Mouse (Mus musculus): ENCODE results near the gene Dok4. TPM values are rescaled to one million over a fixed set of nuclear protein-coding genes. Genes with fewer than 3 reads are reported as not detected.

Dok4 gene
- polyA plus RNA-seq (2012) = 1.3 and 2.1 TPM in 2 replicates

DNA sequence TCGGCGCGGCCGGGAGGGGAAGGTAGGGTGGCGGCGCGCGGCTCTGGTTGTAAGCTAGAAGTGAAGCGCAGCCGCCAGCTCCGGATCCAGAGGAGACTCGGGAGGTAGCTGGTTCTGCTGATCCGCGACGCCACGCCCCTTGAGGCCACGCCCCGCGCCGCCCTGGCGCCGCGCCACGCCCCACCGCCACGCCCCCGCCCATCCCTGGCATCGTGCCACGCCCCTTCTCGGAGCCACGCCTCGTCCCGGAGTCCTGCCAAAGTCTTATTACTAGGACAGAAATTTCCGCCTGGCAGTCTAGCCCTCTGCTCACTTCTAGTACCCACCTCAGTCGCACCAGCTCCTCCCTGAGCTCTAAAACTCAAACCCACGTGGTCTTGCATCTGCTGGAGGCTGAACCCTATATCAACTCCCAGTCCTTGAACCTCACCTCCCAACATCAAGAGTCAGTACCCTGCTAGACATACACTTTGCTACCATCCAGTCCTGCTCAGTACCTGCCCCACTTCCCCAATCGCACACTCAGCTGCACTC lies at the start of gene Dok4:
Dok4 (minus strand) TSS at position 134 of the 534 bp plus-strand sequence.

DNA sequence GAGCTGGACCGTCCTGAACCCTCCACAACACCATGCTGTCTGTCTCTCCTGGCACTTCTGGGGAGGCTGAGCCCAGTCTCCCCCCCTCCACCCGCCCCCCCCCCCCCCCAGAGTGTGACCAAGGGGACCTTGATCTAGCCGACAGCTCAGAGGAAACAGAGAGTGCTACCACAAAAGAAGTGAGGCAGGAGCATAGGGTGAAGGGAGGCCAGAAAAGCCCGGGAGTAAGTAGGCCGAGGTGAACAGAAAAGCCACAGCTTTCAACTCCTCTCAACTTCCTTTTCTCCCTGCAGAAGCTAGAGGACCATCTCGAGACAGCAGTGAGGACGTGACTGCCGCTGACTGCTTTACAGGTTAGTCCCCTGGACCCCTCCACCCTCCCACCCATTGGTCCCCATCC lies 47.3 kb upstream of the Dok4 start, which contains the start of gene Adgrg5:
Adgrg5 (plus strand) TSS at position 290 of the 400 bp plus-strand sequence.

DNA sequence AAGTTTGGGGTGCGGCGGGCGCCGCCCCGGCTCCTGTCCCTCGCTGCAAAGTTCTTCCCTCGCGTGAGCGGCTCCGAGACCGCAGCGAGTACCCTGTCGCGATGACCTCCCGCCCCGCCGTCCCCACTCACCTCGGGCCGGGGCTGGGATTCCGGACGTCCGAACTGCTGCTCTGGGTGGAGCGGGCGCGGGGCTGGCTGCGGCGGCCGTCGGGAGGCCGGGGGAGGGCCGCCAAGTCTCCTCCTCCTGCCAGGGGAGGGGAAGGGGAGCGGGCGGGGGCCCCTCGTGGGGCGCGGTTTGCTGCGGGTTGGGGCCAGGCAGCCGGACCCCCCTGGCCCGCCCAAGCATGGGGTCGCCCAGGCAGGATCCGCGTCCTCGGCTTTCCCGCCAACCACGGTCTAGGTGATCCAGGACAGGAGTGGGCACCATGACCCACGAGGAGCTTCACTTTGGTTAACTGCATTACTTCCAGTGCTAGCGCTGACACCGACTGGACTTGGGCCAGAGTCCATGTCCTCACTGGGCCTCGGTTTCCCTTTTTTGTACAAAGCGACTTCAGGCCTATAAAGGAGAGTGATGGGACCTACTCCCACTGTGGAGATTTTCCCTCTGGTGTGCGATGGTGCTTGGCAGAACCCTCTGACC lies 41.8 kb upstream of the Dok4 start, which contains the start of gene Ccdc102a:
Ccdc102a (minus strand) TSS at position 248 of the 645 bp plus-strand sequence.

DNA sequence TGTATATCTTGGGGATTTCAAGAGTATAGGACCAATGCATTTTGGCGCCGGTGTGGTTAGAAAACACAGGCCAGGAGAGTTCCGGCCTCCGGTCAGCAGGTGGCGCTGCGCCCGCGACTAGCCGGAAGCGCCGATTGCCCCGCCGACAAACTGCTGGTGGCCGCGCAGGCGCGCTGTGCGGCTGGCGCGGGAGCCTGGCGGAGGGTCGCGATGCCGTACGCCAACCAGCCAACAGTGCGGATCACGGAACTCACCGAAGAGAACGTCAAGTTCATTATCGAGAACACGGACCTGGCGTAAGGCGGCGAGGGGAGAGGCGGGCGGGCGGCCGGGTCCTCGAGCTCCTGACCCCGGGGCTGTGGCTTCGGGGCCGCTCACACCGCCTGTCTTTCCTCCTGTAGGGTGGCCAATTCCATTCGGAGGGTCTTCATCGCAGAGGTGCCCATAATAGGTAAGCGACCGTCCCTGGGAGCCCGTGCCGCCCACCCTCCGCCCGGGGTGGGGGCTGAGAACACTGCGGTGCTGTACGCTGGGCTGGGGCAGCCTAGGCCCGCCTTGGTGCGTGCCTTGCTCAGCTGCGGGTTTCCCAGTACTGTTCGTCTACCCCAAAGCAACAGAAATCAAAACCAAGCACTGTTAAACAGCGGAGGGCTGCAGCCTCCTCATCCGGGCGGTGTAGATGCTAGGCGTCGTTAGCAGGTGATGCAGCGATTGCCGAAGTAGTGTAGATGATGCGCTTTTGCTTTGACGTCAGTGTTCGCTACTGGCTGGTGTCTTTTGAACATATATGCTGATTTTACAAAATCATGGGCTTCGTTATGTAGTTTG lies 18.6 kb downstream of the Dok4 start, which contains the start of gene Polr2c:
Polr2c (plus strand) TSS at position 105 of the 828 bp plus-strand sequence.

DNA sequence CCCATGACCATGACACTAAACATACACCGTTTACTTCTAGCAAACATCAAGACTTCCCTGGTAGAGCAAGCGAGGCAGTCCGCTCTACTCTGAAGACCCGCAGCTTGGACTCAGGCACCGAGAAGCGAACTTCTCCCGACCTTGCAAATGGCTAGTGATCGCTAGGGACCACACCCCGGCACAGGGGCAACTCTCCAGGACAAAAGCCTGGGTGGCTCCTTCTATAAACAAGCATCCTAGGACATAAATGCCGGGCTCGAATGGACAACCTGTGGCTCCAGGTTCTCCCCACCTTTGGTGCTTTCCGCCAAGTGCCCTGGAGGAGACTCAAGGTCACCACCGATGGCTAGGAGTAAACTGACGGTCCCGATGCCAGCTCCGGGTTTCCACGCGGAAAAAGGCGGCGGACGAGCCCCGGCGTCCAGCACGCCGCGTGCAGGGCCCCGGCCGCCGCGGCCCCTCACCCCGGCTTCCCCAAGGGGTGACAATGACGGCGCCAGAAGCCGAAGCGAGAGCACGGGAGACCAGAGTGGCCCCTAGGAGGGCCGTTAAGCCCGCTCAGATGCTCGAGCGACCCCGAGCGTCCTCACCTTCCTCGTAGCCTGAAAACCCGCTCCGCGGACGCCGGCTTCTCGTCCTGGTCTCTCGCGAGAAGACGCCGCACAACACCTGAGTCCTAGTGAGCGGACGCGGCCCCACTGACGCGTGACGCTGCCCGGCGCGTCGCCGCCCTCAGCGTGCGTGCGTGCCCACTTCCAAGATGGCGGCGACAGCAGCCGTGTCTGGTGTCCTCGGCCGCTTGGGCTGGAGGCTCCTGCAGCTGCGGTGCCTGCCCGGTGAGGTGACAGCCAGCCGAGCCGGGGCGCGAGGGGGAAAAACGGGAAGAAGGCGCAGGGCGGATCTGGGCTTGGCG lies 38.2 kb downstream of the Dok4 start, which contains the start of the genes Coq9 and Ciapin1:
Coq9 (plus strand) TSS at position 660 of the 913 bp plus-strand sequence.
Ciapin1 (minus strand) TSS at position 697 of the 913 bp plus-strand sequence.

Other genes with a start within 250 kb of the Dok4 start
- 36.2 and 49.0 TPM in 2 replicates for gene Arl2bp, start 209.7 kb downstream of the Dok4 start, polyA plus RNA-seq (2012)
- not detected in 2 replicates for gene Pllp, start 180.1 kb downstream of the Dok4 start, polyA plus RNA-seq (2012)
- gene Ccl22, start 130.7 kb downstream of the Dok4 start, polyA plus RNA-seq (2012) = 0.16 and 0.21 TPM in 2 replicates
- 3.4 and 5.8 TPM in 2 replicates for gene Cx3cl1, start 104.3 kb downstream of the Dok4 start, polyA plus RNA-seq (2012)
- gene Ccl17, start 65.9 kb downstream of the Dok4 start, polyA plus RNA-seq (2012) = 0.87 TPM in 1 of 2 replicates, not detected in the other
- gene Coq9, start 38.0 kb downstream of the Dok4 start, polyA plus RNA-seq (2012) = 84.2 and 97.3 TPM in 2 replicates
- 273 and 285 TPM in 2 replicates for gene Ciapin1, start 38.0 kb downstream of the Dok4 start, polyA plus RNA-seq (2012)
- gene Polr2c, start 18.9 kb downstream of the Dok4 start, polyA plus RNA-seq (2012) = 25.1 and 31.9 TPM in 2 replicates
- 3.7 and 4.4 TPM in 2 replicates for gene Ccdc102a, start 41.8 kb upstream of the Dok4 start, polyA plus RNA-seq (2012)
- 1.1 TPM in 2 replicates for gene Adgrg5, start 47.4 kb upstream of the Dok4 start, polyA plus RNA-seq (2012)
- gene Adgrg1, start 98.4 kb upstream of the Dok4 start, polyA plus RNA-seq (2012) = 302 and 465 TPM in 2 replicates
- gene Adgrg3, start 141.4 kb upstream of the Dok4 start, polyA plus RNA-seq (2012) = 184 and 192 TPM in 2 replicates
- gene Drc7, start 178.8 kb upstream of the Dok4 start, polyA plus RNA-seq (2012) = 1.2 and 1.8 TPM in 2 replicates
- 66.6 and 88.6 TPM in 2 replicates for gene Katnb1, start 204.9 kb upstream of the Dok4 start, polyA plus RNA-seq (2012)